Mouse (Mus musculus) intestine, embryonic 14.5 days (tissue): ENCODE data around the gene Plbd1. TPM values are rescaled to one million over a fixed set of nuclear protein-coding genes. Genes with fewer than 3 reads are reported as not detected.
A peak's percentile ranks its signal among the peaks of the same experiment; 100 is the strongest.

Experiments used
- ATAC-seq: fragments of 200-750 bp; cut with Nextera tagmentation; replicated peaks from 2 replicates; pipeline ENCODE4 v1.8.0; 2017; ENCODE audit warnings: low read depth, moderate number of reproducible peaks, moderate TSS enrichment, moderate library complexity; ENCODE audit not compliant: low FRiP score, low TSS enrichment
- DNase-seq: peaks from one replicate; pipeline ENCODE4 v3.0.0-alpha.2; 2018; ENCODE audit warnings: low spot score
- H3K27ac ChIP-seq: fragments of 300-500 bp; sonication (generic); 2 replicates; pipeline ENCODE4 v1.5.1; 2014; ENCODE audit warnings: low read depth, mild to moderate bottlenecking, control low read depth
- H3K27me3 ChIP-seq: fragments of 300-500 bp; sonication (generic); replicated peaks from 2 replicates; pipeline ENCODE4 v1.6.1; 2014; ENCODE audit warnings: low read length, control low read depth; ENCODE audit not compliant: control insufficient read depth, insufficient read depth
- H3K36me3 ChIP-seq: fragments of 300-500 bp; sonication (generic); 2 replicates; pipeline ENCODE4 v1.6.1; 2014; ENCODE audit warnings: low read length, control low read depth; ENCODE audit not compliant: control insufficient read depth, insufficient read depth
- H3K4me1 ChIP-seq: fragments of 300-500 bp; sonication (generic); replicated peaks from 2 replicates; pipeline ENCODE4 v1.6.1; 2014; ENCODE audit warnings: low read length, control low read depth, mixed read lengths; ENCODE audit not compliant: control insufficient read depth, insufficient read depth
- H3K4me2 ChIP-seq: fragments of 300-500 bp; sonication (generic); 2 replicates; pipeline ENCODE4 v1.6.1; 2014; ENCODE audit warnings: low read length
- H3K4me3 ChIP-seq: fragments of 300-500 bp; sonication (generic); 2 replicates; pipeline ENCODE4 v1.5.1; 2014; ENCODE audit warnings: low read depth, low read length, control low read depth, mixed read lengths
- H3K9ac ChIP-seq: fragments of 300-500 bp; sonication (generic); 2 replicates; pipeline ENCODE4 v1.6.1; 2014; ENCODE audit warnings: mild to moderate bottlenecking, low read length
- H3K9me3 ChIP-seq: fragments of 300-500 bp; sonication (generic); 2 replicates; pipeline ENCODE4 v1.6.1; 2016; ENCODE audit warnings: low read length, control low read depth; ENCODE audit not compliant: control insufficient read depth
- WGBS: fragments of 180-500 bp; shearing (Covaris S2); extraction: QIAGEN DNeasy Blood & Tissue Kit; methylation state at CpG from one replicate; pipeline ENCODE4 v1.1.7; 2014; 5-methylcytosine and 5-hydroxymethylcytosine counted together
- polyA plus RNA-seq: library from polyadenylated mRNA; unstranded; fragments of >200 nt; fragmentation: Nextera tagmentation; extraction: Ambion mirVana; gene quantifications from 2 replicates; pipeline ENCODE4 v1.2.1, GENCODE M21; 2014

Plbd1 gene
- polyA plus RNA-seq, 1 experiment from 2014 or later, result 7.5 TPM

- Histone ChIP-seq H3K4me1 (no peaks in the 10 kb centered on the region), H3K9ac (no peak overlapping the region), H3K27me3 (no peaks in the 10 kb centered on the region), H3K9me3 (0 out of 2 replicates have a peak, but pooled peaks cover 4% of the 10 kb centered on the region), H3K4me2 (peak overlapping the region; percentile 27; the same call in 1 of the 2 replicates), H3K27ac (no peak overlapping the region), H3K36me3 (no peaks in the 10 kb centered on the region), H3K4me3 (no peak overlapping the region)
- DNase-seq (peak; percentile 95), ATAC-seq (peak; percentile 59)
- WGBS, result 45% methylated on average over 17 of the region's 17 CpGs
Measured at GRCm38 (mm10) chr6:136620361-136621139, 41.2 kb downstream of the Plbd1 start.

DNA sequence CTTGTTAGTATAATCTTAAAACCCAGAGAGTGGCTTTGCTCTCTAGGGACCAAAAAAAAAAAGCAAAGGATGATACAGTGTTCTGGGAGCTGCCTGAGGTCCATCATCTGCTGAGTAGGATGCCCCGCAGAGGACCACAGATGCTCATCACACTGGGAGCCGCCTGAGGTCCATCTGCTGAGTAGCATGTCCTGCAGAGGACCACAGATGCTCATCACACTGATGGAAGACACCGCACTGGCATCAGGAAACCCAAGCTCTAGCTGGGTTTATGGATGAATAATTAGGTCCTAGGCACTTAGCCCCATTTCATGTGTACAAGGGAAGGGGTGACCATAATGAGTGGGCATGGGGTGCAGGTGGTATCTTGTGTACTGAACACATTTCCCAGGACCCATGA is 47.6 kb downstream of the Plbd1 start:
- ATAC-seq, result no peak
- H3K4me1 ChIP-seq, result no peaks in the 10 kb centered on the region
- H3K9ac ChIP-seq, result no peak overlapping the region
- 0 out of 2 replicates have a peak, but pooled peaks cover 5% of the 10 kb centered on the region for H3K9me3 ChIP-seq
- 89% methylated on average over 3 of the region's 3 CpGs for WGBS
- H3K27ac ChIP-seq, result no peak overlapping the region
- peaks cover 22% of the 10 kb centered on the region for H3K36me3 ChIP-seq
- no peaks in the 10 kb centered on the region for H3K27me3 ChIP-seq
- no peak overlapping the region for H3K4me3 ChIP-seq
- no peak for DNase-seq
- no peak overlapping the region for H3K4me2 ChIP-seq

GRCm38 (mm10) chr6:136612312-136612711 is 49.4 kb downstream of the Plbd1 start:
- H3K4me2 ChIP-seq, result no peak overlapping the region
- H3K27me3 ChIP-seq, result no peaks in the 10 kb centered on the region
- peaks cover 38% of the 10 kb centered on the region for H3K36me3 ChIP-seq
- H3K27ac ChIP-seq, result no peak overlapping the region
- 0 out of 2 replicates have a peak, but pooled peaks cover 5% of the 10 kb centered on the region for H3K9me3 ChIP-seq
- H3K9ac ChIP-seq, result no peak overlapping the region
- no peaks in the 10 kb centered on the region for H3K4me1 ChIP-seq
- no peak for ATAC-seq
- 93% methylated on average over 3 of the region's 3 CpGs for WGBS
- H3K4me3 ChIP-seq, result no peak overlapping the region
- DNase-seq, result no peak

GRCm38 (mm10) chr6:136611351-136612215 is 50.1 kb downstream of the Plbd1 start:
- Histone ChIP-seq H3K36me3 (peaks cover 45% of the 10 kb centered on the region), H3K27me3 (no peaks in the 10 kb centered on the region), H3K27ac (no peak overlapping the region), H3K4me3 (no peak overlapping the region), H3K9me3 (0 out of 2 replicates have a peak, but pooled peaks cover 5% of the 10 kb centered on the region), H3K9ac (no peak overlapping the region), H3K4me1 (no peaks in the 10 kb centered on the region), H3K4me2 (no peak overlapping the region)
- DNase-seq (no peak), ATAC-seq (no peak)
- 97% methylated on average over 17 of the region's 17 CpGs for WGBS

DNA sequence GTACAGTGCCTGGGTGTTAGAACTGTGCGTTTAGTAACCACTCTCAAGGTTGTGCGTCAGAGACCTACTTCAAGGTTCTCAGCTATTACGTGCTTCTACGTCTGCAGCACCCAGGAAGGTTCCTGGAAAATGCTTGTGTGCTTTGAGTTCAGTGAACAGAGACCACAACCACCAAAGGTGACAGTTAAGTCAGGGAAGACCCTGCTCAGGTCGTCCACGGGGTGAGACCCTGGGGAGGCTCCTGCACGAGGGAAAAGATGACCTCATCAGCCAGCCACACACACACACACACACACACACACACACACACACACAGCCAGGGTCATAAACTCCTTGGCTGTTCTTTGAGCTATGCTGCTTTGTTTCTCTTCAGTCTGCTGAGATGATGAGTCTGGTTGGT is 59.1 kb downstream of the Plbd1 start:
- H3K4me1 ChIP-seq, result no peaks in the 10 kb centered on the region
- no peak overlapping the region for H3K4me2 ChIP-seq
- ATAC-seq (no peak), DNase-seq (no peak)
- no peak overlapping the region for H3K4me3 ChIP-seq
- no peak overlapping the region for H3K27ac ChIP-seq
- no peaks in the 10 kb centered on the region for H3K27me3 ChIP-seq
- H3K9ac ChIP-seq, result no peak overlapping the region
- peaks cover 91% of the 10 kb centered on the region for H3K36me3 ChIP-seq
- WGBS, result 77% methylated on average over 7 of the region's 7 CpGs
- H3K9me3 ChIP-seq, result no peaks in the 10 kb centered on the region

DNA sequence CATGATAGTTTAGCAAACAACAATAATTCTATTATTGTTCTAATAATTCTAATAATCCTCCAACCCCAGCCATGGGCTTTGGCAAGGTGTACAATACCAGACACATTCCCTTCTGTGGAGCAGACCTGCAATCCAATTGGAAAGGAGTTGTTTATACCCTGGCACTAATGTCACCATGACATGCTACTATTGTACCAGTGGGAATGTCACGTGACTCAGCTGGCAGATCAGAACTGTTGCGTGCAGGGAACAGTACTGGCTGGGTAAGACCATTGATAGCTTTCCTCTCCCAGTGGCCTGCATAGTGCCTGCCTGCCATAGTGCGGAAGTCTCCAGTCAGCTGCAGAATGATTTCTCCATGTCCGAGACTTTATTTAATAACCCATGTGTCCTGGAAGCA is 67.2 kb downstream of the Plbd1 start:
- DNase-seq, result no peak
- Histone ChIP-seq H3K9ac (no peak overlapping the region), H3K4me3 (no peak overlapping the region), H3K27me3 (no peaks in the 10 kb centered on the region), H3K4me2 (no peak overlapping the region), H3K9me3 (no peaks in the 10 kb centered on the region), H3K4me1 (no peaks in the 10 kb centered on the region), H3K27ac (no peak overlapping the region), H3K36me3 (peaks cover 83% of the 10 kb centered on the region)
- no peak for ATAC-seq
- WGBS, result 89% methylated on average over 4 of the region's 4 CpGs

DNA sequence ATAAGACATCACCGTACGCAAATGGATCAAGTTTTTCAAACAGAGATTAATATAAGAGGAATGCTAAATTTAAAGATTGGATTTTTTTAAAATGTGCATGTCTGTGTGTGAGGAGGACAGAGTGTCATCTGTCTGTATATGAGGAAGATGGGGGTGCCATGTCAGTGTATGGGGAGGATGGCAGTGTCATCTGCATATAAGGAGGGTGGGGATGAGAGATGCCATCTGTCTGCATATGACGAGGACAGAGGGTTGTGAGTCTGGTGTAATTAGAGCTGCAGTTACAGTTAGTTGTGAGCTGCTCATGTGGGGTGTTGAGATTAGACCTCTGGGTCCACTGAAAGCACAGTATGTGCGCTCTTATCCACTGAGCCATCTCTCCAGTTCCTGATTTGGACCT is 71.0 kb downstream of the Plbd1 start:
- 91% methylated on average over 4 of the region's 4 CpGs for WGBS
- Histone ChIP-seq H3K27ac (no peak overlapping the region), H3K4me1 (no peaks in the 10 kb centered on the region), H3K4me2 (no peak overlapping the region), H3K27me3 (no peaks in the 10 kb centered on the region), H3K36me3 (peaks cover 81% of the 10 kb centered on the region), H3K9me3 (no peaks in the 10 kb centered on the region), H3K9ac (no peak overlapping the region), H3K4me3 (no peak overlapping the region)
- no peak for DNase-seq
- no peak for ATAC-seq

GRCm38 (mm10) chr6:136566002-136566401 is 95.7 kb downstream of the Plbd1 start:
- no peak overlapping the region for H3K27ac ChIP-seq
- DNase-seq (no peak), ATAC-seq (no peak)
- H3K4me1 ChIP-seq, result no peaks in the 10 kb centered on the region
- H3K9ac ChIP-seq, result no peak overlapping the region
- peaks cover 81% of the 10 kb centered on the region for H3K36me3 ChIP-seq
- WGBS, result 84% methylated on average over 5 of the region's 5 CpGs
- no peak overlapping the region for H3K4me2 ChIP-seq
- no peak overlapping the region for H3K4me3 ChIP-seq
- peaks cover 15% of the 10 kb centered on the region for H3K9me3 ChIP-seq
- H3K27me3 ChIP-seq, result no peaks in the 10 kb centered on the region
